Mouse (Mus musculus): ENCODE data around the gene Gdi2. TPM values are rescaled to one million over a fixed set of nuclear protein-coding genes. Genes with fewer than 3 reads are reported as not detected.

Gene Gdi2
- total and polyA plus RNA-seq, 2 experiments from 2014 or later, result 220 to 371 TPM

- H3K4me1 ChIP-seq (ENCODE audit: insufficient read depth, low read length), result peaks cover 17% of the 10 kb centered on the region; the same call in 1 of the 2 replicates
- H3K27me3 ChIP-seq (ENCODE audit: insufficient read depth, low read length), result no peaks in the 10 kb centered on the region
- DNase-seq (ENCODE audit: low spot score) (peak; percentile 63), ATAC-seq (ENCODE audit: low FRiP score) (no peak)
- H3K4me2 ChIP-seq (ENCODE audit: low read depth, low read length, poor library complexity, severe bottlenecking), result peak overlapping the region; percentile 18
- H3K9me3 ChIP-seq (ENCODE audit: low read length), result no peaks in the 10 kb centered on the region
- H3K27ac ChIP-seq (ENCODE audit: low read depth, low read length), result no peak overlapping the region
- no peak for TF ChIP-seq CTCF (IDR thresholded peaks at IDR 0.05)
- H3K4me3 ChIP-seq (ENCODE audit: low read depth, low read length), result no peak overlapping the region
- no peak overlapping the region for H3K9ac ChIP-seq (replicated peaks; ENCODE audit: low read length, poor library complexity, severe bottlenecking)
- no peaks in the 10 kb centered on the region for H3K36me3 ChIP-seq (ENCODE audit: insufficient read depth, low read length)
- 34% methylated on average over 2 of the region's 2 CpGs for WGBS
Observed at GRCm38 (mm10) chr13:3541159-3541782, 3.4 kb downstream of the Gdi2 start.

- Histone ChIP-seq H3K4me1 (ENCODE audit: insufficient read depth, low read length) (peaks cover 14% of the 10 kb centered on the region; the same call in 1 of the 2 replicates), H3K4me2 (ENCODE audit: low read depth, low read length, poor library complexity, severe bottlenecking) (no peak overlapping the region), H3K9ac (replicated peaks; ENCODE audit: low read length, poor library complexity, severe bottlenecking) (no peak overlapping the region), H3K4me3 (ENCODE audit: low read depth, low read length) (no peak overlapping the region), H3K36me3 (ENCODE audit: insufficient read depth, low read length) (no peaks in the 10 kb centered on the region; the same call in 1 of the 2 replicates), H3K27me3 (ENCODE audit: insufficient read depth, low read length) (no peaks in the 10 kb centered on the region), H3K9me3 (ENCODE audit: low read length) (no peaks in the 10 kb centered on the region), H3K27ac (ENCODE audit: low read depth, low read length) (no peak overlapping the region)
- no peak for ATAC-seq (ENCODE audit: low FRiP score)
- TF ChIP-seq CTCF (IDR thresholded peaks at IDR 0.05), result no peak
- no peak for DNase-seq (ENCODE audit: low spot score)
- WGBS, result 93% methylated on average over 4 of the region's 4 CpGs
Observed at GRCm38 (mm10) chr13:3544077-3544874, 6.4 kb downstream of the Gdi2 start.

DNA sequence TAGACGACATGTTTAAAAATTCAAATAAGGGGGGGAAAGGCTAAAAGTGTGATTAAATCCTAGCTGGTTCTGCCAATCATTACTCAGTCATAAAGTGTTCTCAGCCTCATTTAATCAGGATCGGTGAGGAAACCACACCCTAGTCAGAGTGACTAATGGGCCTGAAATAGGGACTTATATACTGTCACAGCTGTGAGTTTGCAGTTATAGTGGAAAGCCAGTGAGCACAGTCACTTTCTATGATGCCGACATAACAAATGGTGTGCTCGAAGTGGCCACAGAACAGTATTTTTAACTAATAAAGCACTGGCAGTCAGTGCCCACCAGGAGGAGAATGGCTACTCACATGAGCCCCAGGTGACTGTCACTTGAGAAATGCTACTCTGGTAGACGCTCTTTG is 7.1 kb downstream of the Gdi2 start:
- Histone ChIP-seq H3K27me3 (ENCODE audit: insufficient read depth, low read length) (no peaks in the 10 kb centered on the region), H3K9me3 (ENCODE audit: low read length) (no peaks in the 10 kb centered on the region), H3K36me3 (ENCODE audit: insufficient read depth, low read length) (no peaks in the 10 kb centered on the region; the same call in 1 of the 2 replicates), H3K4me2 (ENCODE audit: low read depth, low read length, poor library complexity, severe bottlenecking) (no peak overlapping the region), H3K9ac (replicated peaks; ENCODE audit: low read length, poor library complexity, severe bottlenecking) (no peak overlapping the region), H3K4me1 (ENCODE audit: insufficient read depth, low read length) (peaks cover 12% of the 10 kb centered on the region; the same call in 1 of the 2 replicates), H3K4me3 (ENCODE audit: low read depth, low read length) (no peak overlapping the region), H3K27ac (ENCODE audit: low read depth, low read length) (no peak overlapping the region)
- DNase-seq (ENCODE audit: low spot score) (no peak), ATAC-seq (ENCODE audit: low FRiP score) (no peak)
- no peak for TF ChIP-seq CTCF (IDR thresholded peaks at IDR 0.05)
- 89% methylated on average over 5 of the region's 5 CpGs for WGBS

DNA sequence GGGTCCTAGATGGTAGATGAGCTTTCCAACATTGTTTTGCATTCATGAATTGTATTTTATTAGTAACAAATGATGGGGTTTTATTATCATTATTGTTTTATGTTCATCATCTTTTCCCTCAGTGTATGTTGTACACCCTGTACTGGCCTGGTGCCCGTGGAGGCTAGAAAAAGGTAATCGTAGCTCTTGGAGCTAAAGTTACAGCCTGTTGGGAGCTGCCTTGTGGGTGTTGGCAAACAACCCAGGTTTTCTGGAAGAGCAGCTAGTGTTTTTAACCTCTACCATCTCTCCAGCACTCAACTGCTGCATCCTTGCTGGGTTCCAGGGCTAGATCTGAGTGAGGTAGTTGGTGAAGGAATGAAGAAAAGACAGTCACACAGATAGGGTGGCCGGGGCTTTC is 9.5 kb downstream of the Gdi2 start:
- Histone ChIP-seq H3K4me3 (ENCODE audit: low read depth, low read length) (no peak overlapping the region), H3K4me1 (ENCODE audit: insufficient read depth, low read length) (no peaks in the 10 kb centered on the region), H3K9me3 (ENCODE audit: low read length) (no peaks in the 10 kb centered on the region), H3K4me2 (ENCODE audit: low read depth, low read length, poor library complexity, severe bottlenecking) (no peak overlapping the region), H3K27me3 (ENCODE audit: insufficient read depth, low read length) (no peaks in the 10 kb centered on the region), H3K36me3 (ENCODE audit: insufficient read depth, low read length) (peaks cover 2% of the 10 kb centered on the region), H3K27ac (ENCODE audit: low read depth, low read length) (no peak overlapping the region), H3K9ac (replicated peaks; ENCODE audit: low read length, poor library complexity, severe bottlenecking) (no peak overlapping the region)
- no peak for TF ChIP-seq CTCF (IDR thresholded peaks at IDR 0.05)
- 84% methylated on average over 3 of the region's 3 CpGs for WGBS
- DNase-seq (ENCODE audit: low spot score), result no peak
- no peak for ATAC-seq (ENCODE audit: low FRiP score)

DNA sequence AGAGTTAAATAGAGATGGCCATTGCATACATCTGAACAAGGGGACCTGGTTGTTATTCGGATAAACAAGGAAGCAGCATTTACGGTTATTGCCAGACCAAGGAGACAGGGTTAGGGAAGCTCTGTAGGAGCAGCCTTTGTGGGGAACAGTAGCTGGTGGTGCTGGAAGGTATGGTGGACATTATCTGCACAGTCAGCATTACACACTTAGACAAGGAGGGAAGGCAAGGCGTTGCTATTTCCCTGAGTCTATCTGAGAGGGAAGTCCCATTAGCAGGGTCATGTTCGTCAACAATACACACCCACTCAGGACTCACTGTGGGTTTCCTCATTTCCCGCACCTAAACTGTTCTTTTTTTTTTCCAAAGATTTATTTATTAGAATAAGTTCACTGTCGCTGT is 10.0 kb downstream of the Gdi2 start:
- Histone ChIP-seq H3K27me3 (ENCODE audit: insufficient read depth, low read length) (no peaks in the 10 kb centered on the region), H3K4me1 (ENCODE audit: insufficient read depth, low read length) (no peaks in the 10 kb centered on the region), H3K9me3 (ENCODE audit: low read length) (no peaks in the 10 kb centered on the region), H3K4me3 (ENCODE audit: low read depth, low read length) (no peak overlapping the region), H3K27ac (ENCODE audit: low read depth, low read length) (no peak overlapping the region), H3K36me3 (ENCODE audit: insufficient read depth, low read length) (peaks cover 2% of the 10 kb centered on the region), H3K4me2 (ENCODE audit: low read depth, low read length, poor library complexity, severe bottlenecking) (no peak overlapping the region), H3K9ac (replicated peaks; ENCODE audit: low read length, poor library complexity, severe bottlenecking) (no peak overlapping the region)
- ATAC-seq (ENCODE audit: low FRiP score), result no peak
- TF ChIP-seq CTCF (IDR thresholded peaks at IDR 0.05), result no peak
- 89% methylated on average over 6 of the region's 6 CpGs for WGBS
- DNase-seq (ENCODE audit: low spot score), result no peak

GRCm38 (mm10) chr13:3563130-3563529 is 25.3 kb downstream of the Gdi2 start:
- 87% methylated on average over 1 of the region's 1 CpGs for WGBS
- no peaks in the 10 kb centered on the region for H3K27me3 ChIP-seq (ENCODE audit: insufficient read depth, low read length)
- H3K27ac ChIP-seq (ENCODE audit: low read depth, low read length), result no peak overlapping the region
- no peak overlapping the region for H3K4me2 ChIP-seq (ENCODE audit: low read depth, low read length, poor library complexity, severe bottlenecking)
- H3K9ac ChIP-seq (replicated peaks; ENCODE audit: low read length, poor library complexity, severe bottlenecking), result no peak overlapping the region
- H3K4me1 ChIP-seq (ENCODE audit: insufficient read depth, low read length), result no peaks in the 10 kb centered on the region
- no peaks in the 10 kb centered on the region for H3K9me3 ChIP-seq (ENCODE audit: low read length)
- DNase-seq (ENCODE audit: low spot score) (no peak), ATAC-seq (ENCODE audit: low FRiP score) (no peak)
- TF ChIP-seq CTCF (IDR thresholded peaks at IDR 0.05), result peak; percentile 22
- no peak overlapping the region for H3K4me3 ChIP-seq (ENCODE audit: low read depth, low read length)
- peaks cover 22% of the 10 kb centered on the region for H3K36me3 ChIP-seq (ENCODE audit: insufficient read depth, low read length)

Data from midbrain, postnatal 0 days (tissue).